Mouse (Mus musculus) naive thymus-derived CD4-positive, alpha-beta T cell, adult 2 months (primary cell): ENCODE results near the gene Zfp651.

Source experiments
- DNase-seq: peaks from one replicate; pipeline ENCODE4 v3.0.0-alpha.2; 2011; ENCODE audit warnings: low read depth

Gene Zfp651

GRCm38 (mm10) chr9:121815183-121815582 lies 56.1 kb downstream of the Zfp651 start:
- no peak for DNase-seq

GRCm38 (mm10) chr9:121819073-121819770 lies 60.1 kb downstream of the Zfp651 start:
- DNase-seq, result no peak

GRCm38 (mm10) chr9:121819771-121820471 lies 60.8 kb downstream of the Zfp651 start:
- DNase-seq, result no peak

GRCm38 (mm10) chr9:121820765-121821164 lies 61.6 kb downstream of the Zfp651 start:
- no peak for DNase-seq
